Mouse (Mus musculus) neural tube, embryonic 12.5 days (tissue): ENCODE results near the gene Sparcl1. TPM values are rescaled to one million over a fixed set of nuclear protein-coding genes. Genes with fewer than 3 reads are reported as not detected.

Experiments used
- ATAC-seq: fragments of 200-750 bp; cut with Nextera tagmentation; 2 replicates; pipeline ENCODE4 v1.8.0; 2017; ENCODE audit warnings: low read depth, mild to moderate bottlenecking, moderate TSS enrichment, moderate library complexity; ENCODE audit not compliant: low FRiP score
- H3K27ac ChIP-seq: fragments of 300-500 bp; sonication (generic); 2 replicates; pipeline ENCODE4 v1.5.1; 2016
- H3K27me3 ChIP-seq: fragments of 300-500 bp; sonication (generic); replicated peaks from 2 replicates; pipeline ENCODE4 v1.6.1; 2016; ENCODE audit warnings: mild to moderate bottlenecking
- H3K36me3 ChIP-seq: fragments of 300-500 bp; sonication (generic); 2 replicates; pipeline ENCODE4 v1.6.1; 2016; ENCODE audit warnings: mild to moderate bottlenecking
- H3K4me1 ChIP-seq: fragments of 300-500 bp; sonication (generic); 2 replicates; pipeline ENCODE4 v1.6.1; 2016
- H3K4me2 ChIP-seq: fragments of 300-500 bp; sonication (generic); replicated peaks from 2 replicates; pipeline ENCODE4 v1.6.1; 2016; ENCODE audit warnings: mild to moderate bottlenecking
- H3K4me3 ChIP-seq: fragments of 300-500 bp; sonication (generic); 2 replicates; pipeline ENCODE4 v1.5.1; 2016
- H3K9ac ChIP-seq: fragments of 300-500 bp; sonication (generic); 2 replicates; pipeline ENCODE4 v1.6.1; 2016; ENCODE audit warnings: mild to moderate bottlenecking
- H3K9me3 ChIP-seq: fragments of 300-500 bp; sonication (generic); 2 replicates; pipeline ENCODE4 v1.6.1; 2016; ENCODE audit warnings: mild to moderate bottlenecking
- WGBS: fragments of 180-500 bp; shearing (Covaris S2); methylation state at CpG from one replicate; pipeline ENCODE4 v1.1.7; 2016; 5-methylcytosine and 5-hydroxymethylcytosine counted together
- polyA plus RNA-seq: library from polyadenylated mRNA; unstranded; fragments of >200 nt; fragmentation: Nextera tagmentation; extraction: Ambion mirVana; gene quantifications from 2 replicates; pipeline ENCODE4 v1.2.1, GENCODE M21; 2016

The Sparcl1 gene
- polyA plus RNA-seq, 1 experiment from 2014 or later = 95.9 TPM

DNA sequence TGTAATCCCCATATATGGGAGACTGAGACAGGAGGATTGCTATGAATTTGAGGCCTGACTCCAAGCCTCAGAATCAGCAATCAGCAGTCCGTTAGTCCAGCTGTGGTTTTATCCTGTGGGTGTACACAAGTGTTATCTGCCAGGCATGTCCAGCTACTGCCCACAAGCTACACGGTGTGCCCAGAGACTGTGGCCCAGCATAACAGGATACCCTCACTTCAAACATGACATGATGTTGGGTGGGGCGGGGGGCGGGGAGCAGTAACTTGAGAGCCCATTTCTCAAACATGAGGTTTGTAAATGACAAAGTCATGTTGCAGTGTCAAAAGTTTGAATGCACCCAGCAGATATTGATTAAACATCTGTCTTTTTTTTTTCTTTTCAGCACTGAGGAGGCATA, 57.7 kb downstream of the Sparcl1 start:
- no peak overlapping the region for H3K27ac ChIP-seq
- H3K4me3 ChIP-seq = no peak overlapping the region
- no peaks in the 10 kb centered on the region for H3K27me3 ChIP-seq
- H3K4me1 ChIP-seq = no peaks in the 10 kb centered on the region; the same call in 1 of the 2 replicates
- H3K9me3 ChIP-seq = no peaks in the 10 kb centered on the region
- WGBS = 94% methylated on average over 4 of the region's 4 CpGs
- peaks cover 30% of the 10 kb centered on the region for H3K36me3 ChIP-seq
- no peak for ATAC-seq
- H3K4me2 ChIP-seq = no peak overlapping the region
- no peak overlapping the region for H3K9ac ChIP-seq

DNA sequence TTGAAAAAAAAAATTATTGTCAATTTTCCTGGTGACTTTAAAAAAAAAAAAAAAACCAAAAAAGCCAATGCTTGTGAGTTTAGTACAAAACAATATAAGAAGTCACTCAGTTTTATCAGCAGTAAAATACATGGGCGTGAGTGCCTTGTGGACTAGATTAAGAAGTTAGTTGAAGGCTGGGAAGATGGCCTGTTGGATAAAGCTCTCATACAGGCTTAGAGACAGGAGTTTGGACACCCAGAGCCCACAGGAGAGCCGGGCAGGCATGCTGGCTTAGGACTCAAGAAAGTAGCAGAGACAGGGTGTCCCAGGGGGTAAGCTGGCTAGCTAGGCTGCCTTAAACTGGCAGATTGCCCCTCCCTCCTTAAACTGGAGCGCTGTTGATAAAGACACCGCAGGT, 58.6 kb downstream of the Sparcl1 start:
- no peak overlapping the region for H3K9ac ChIP-seq
- H3K4me2 ChIP-seq = no peak overlapping the region
- H3K27me3 ChIP-seq = no peaks in the 10 kb centered on the region
- ATAC-seq = no peak
- no peaks in the 10 kb centered on the region; the same call in 1 of the 2 replicates for H3K4me1 ChIP-seq
- H3K27ac ChIP-seq = no peak overlapping the region
- no peak overlapping the region for H3K4me3 ChIP-seq
- WGBS = 93% methylated on average over 4 of the region's 4 CpGs
- H3K9me3 ChIP-seq = no peaks in the 10 kb centered on the region
- peaks cover 30% of the 10 kb centered on the region for H3K36me3 ChIP-seq

DNA sequence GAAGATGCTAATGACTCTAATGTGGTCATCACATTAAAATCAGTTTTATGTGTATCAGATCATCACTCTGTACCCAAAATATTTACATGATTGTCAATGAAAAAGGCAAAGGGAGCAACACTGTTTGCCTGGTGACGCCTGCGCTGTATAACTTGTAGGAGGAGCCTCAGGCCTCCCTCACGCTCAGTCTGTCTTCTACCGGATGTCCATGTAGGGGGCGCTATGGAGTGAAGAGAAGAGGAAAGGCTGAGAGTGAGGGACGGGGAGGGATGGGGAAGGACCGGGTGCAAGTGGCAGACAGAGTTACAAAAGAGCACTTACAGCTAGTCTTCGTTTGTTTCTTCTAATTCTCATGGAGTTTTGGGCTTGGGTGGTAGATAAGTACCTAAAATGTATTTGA, 60.6 kb downstream of the Sparcl1 start:
- no peak for ATAC-seq
- no peak overlapping the region for H3K27ac ChIP-seq
- 71% methylated on average over 8 of the region's 8 CpGs for WGBS

DNA sequence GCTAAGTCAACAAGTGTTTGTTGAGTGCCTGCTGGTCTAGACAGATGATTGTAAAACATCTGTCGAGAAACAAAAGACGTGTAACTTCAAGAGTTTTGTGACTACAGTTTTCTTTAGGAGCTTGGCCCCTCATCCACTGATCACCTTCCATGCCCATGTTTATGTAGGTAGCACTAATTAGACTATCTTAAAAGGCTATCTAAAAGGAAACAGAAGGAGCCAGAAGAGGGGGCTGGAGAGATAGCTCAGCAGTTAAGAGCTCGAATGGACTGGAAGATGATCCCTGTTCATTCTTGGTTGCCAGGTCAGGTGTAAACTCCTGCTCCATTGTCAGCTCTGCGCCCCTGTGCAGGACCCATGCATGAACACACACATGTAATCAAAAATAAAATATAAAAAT, 65.4 kb downstream of the Sparcl1 start:
- H3K4me2 ChIP-seq = peak overlapping the region; percentile 68
- peaks cover 12% of the 10 kb centered on the region for H3K4me1 ChIP-seq
- no peaks in the 10 kb centered on the region for H3K9me3 ChIP-seq
- no peak for ATAC-seq
- no peak overlapping the region for H3K27ac ChIP-seq
- H3K4me3 ChIP-seq = no peak overlapping the region
- no peaks in the 10 kb centered on the region for H3K27me3 ChIP-seq
- peaks cover 23% of the 10 kb centered on the region for H3K36me3 ChIP-seq
- H3K9ac ChIP-seq = no peak overlapping the region
- 33% methylated on average over 4 of the region's 4 CpGs for WGBS

More for the DNA sequence above, 60.6 kb downstream of the Sparcl1 start:
- Histone ChIP-seq H3K9ac (no peak overlapping the region), H3K4me2 (no peak overlapping the region), H3K36me3 (peaks cover 30% of the 10 kb centered on the region), H3K4me1 (peaks cover 4% of the 10 kb centered on the region), H3K9me3 (no peaks in the 10 kb centered on the region), H3K4me3 (no peak overlapping the region), H3K27me3 (no peaks in the 10 kb centered on the region)

DNA sequence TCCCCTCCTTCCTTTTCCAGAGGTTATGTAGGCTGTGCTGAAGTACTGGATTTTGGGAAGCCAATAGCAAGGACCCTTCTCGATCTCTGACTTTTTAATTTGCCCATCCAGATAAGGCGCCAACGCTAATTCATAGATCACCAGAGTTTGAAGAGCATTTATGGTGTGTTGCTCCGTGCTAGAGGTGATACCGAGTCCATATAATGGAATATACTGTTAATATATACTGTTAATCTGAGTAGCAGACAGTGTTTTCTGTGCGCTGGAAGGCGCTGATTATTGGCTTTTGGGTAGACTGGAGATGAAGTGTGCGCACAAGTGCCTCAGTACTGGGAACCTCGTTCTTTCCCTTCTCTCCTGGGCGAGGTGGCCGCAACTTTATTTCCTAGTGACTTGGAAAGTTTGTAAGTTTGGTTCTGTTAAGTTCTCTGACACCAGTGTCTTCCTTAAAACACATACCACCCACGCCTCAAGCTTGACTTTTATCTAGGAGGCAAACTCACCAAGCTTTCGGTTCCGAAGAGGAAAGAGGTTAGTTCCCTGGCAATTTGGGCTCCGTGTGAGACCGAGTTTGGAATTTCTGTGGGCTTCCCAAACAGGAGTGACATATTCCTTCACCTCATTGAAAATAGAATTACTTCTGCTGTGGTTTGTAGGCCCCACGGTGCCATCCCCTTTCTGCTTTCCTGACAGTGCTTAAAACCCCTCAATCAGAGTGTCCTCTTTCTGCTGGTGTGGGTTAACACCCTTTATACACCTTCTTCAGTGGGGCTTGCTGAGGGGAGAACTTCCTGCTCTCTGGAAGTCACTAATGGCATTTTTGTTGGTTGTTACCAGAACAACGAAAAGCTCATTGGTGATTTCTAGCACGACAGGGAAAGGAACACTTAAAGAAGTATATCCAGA, 66.1 kb downstream of the Sparcl1 start:
- no peaks in the 10 kb centered on the region for H3K9me3 ChIP-seq
- peaks cover 12% of the 10 kb centered on the region for H3K4me1 ChIP-seq
- H3K27me3 ChIP-seq = no peaks in the 10 kb centered on the region
- H3K27ac ChIP-seq = 0 out of 2 replicates have a peak overlapping the region, but pooled peaks have one; percentile 37
- peaks cover 20% of the 10 kb centered on the region for H3K36me3 ChIP-seq
- 0 out of 2 replicates have a peak, but pooled peaks have one; percentile 3 for ATAC-seq
- H3K9ac ChIP-seq = peak overlapping the region; percentile 80
- WGBS = 5% methylated on average over 19 of the region's 19 CpGs
- H3K4me3 ChIP-seq = peak overlapping the region; percentile 69
- H3K4me2 ChIP-seq = peak overlapping the region; percentile 68

DNA sequence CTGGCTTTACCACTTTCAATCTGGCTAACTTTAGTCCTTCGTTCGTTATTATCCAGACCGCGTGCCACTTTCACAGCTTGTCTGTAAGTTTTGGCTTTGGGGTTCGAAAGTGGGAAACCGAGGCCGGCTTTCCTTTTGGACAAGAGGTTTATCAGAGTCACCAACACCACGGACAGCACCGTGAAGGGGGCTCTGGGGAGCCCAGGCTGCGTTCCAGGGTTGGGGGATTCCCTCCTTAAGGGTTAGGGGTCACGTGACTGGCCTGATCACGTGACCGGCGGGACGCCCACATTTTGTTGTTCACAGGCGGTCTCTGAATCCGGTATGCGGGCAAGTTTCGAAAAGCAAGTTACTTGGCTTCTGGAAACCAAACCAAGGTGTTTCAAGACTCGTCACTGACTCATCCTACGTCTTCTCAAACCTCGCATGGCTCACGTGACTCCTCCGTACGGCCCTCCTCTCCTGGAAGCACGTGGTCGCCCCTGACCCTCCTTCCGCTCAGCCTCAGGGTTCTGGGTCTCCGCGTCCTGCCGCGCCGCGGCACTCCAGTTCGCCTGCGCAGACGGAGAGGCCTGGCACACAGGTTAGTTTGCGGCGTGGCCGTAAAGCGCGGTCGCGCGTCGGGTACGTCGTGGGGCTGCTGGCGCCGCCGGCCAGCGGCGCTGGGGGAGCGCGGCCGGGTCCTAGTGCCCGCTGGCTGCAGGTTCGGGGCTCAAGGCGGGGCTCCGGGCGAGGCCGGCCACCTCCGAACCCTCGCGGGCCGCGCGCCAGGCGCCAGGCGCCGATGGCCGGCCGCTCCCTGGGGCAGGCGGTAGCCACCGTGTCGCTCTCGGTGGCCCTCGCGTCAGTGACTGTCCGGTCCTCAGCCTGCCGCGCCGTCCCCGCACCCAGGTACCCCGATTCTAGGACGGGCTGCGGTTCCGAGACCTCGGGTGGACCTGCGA, 67.0 kb downstream of the Sparcl1 start, which contains the start of gene Nudt9:
TSS of gene Nudt9 (plus strand) at position 51 of the 944 bp plus-strand sequence.
- no peaks in the 10 kb centered on the region for H3K27me3 ChIP-seq
- peaks cover 12% of the 10 kb centered on the region for H3K4me1 ChIP-seq
- H3K9ac ChIP-seq = peak within 1 kb of the TSS; percentile 80
- peak within 1 kb of the TSS; percentile 69 for H3K4me3 ChIP-seq
- H3K36me3 ChIP-seq = peaks cover 11% of the 10 kb centered on the region
- ATAC-seq = peak; percentile 99
- no peaks in the 10 kb centered on the region for H3K9me3 ChIP-seq
- WGBS = 6% methylated on average over 90 of the region's 90 CpGs
- peak within 1 kb of the TSS; percentile 37; the same call in 1 of the 2 replicates for H3K27ac ChIP-seq
- peak within 1 kb of the TSS; percentile 68 for H3K4me2 ChIP-seq

DNA sequence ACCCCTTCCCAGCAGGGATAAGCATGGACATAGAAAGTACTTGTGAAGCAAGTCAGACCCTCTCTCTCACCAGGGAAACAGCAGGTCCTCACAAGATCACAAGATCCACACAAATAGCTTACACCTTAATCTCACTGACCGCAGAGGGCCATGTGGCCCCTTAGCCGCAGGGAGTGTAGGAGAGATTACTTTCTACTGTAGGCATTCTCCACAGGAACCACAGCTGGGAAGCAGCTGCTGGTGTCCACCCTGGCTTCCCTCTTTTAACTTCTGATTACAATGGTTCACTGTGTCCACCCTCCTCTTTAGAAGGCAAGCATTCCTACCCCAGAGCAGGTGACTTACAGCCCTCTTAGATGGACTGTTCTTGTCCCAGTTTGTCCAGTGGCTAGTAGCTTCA, 69.8 kb downstream of the Sparcl1 start:
- Histone ChIP-seq H3K27me3 (no peaks in the 10 kb centered on the region), H3K36me3 (no peaks in the 10 kb centered on the region), H3K27ac (no peak overlapping the region), H3K4me2 (no peak overlapping the region), H3K4me3 (no peak overlapping the region), H3K9me3 (no peaks in the 10 kb centered on the region), H3K9ac (no peak overlapping the region), H3K4me1 (peaks cover 12% of the 10 kb centered on the region)
- ATAC-seq = no peak
- 77% methylated on average over 2 of the region's 2 CpGs for WGBS

DNA sequence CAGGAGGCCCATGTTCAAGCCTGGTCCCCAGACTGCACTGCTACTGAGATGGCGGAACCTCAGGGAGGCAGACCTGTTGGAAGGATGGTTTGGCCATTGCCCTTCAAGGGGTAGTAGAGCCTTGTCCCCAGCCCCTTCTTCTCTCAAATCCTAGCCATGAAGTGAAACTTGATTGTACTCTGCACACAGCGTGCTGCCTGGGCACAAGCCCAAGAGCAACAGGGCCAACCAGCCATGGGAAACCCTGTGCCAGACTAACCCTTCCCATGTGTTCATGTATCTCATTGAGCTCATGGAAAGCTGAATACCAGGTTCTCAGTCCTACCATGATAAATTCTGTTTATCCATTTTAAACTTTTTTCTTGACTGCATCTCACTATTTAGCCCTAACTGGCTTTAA, 70.6 kb downstream of the Sparcl1 start:
- no peak overlapping the region for H3K27ac ChIP-seq
- H3K36me3 ChIP-seq = no peaks in the 10 kb centered on the region
- no peaks in the 10 kb centered on the region for H3K9me3 ChIP-seq
- ATAC-seq = no peak
- WGBS = 92% methylated on average over 2 of the region's 2 CpGs
- H3K27me3 ChIP-seq = no peaks in the 10 kb centered on the region
- H3K9ac ChIP-seq = no peak overlapping the region
- no peak overlapping the region for H3K4me3 ChIP-seq
- no peak overlapping the region for H3K4me2 ChIP-seq
- H3K4me1 ChIP-seq = peaks cover 7% of the 10 kb centered on the region

DNA sequence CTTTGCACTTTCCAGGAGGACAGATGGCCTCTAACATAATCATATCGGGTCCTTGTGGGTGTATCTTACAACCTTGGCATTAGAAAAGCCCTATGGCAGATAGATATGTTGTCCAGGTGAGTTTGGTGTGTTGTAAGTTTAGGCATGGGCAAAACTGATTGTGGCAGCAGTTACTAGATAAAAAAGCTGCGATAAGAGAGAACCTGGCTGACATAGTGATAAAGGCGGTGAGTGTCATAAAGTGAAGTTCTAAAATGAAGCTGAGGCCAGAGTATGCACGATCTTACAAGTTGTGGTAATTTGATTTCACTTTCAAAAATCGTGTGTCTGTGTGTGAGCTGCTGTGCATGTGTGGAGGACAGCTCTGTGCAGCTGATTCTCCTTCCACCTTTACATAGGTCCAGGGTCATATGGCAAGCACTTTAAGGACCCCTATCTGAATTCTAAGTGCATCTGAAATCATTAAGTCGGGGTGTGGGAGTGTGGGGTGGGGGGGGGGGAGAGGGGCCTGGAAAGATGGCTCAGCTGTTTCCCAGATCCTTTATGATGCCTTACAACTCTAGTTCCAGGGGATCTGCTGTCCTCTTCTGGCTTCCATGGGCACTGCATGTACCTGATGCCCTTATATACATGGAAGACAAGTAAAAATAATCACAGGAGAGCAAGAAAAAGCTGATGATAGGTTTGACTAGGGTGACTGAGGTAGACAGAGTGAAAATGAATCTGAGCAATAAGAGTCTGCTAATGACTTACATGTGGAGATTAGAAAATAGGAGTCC, 74.2 kb downstream of the Sparcl1 start:
- H3K9ac ChIP-seq = no peak overlapping the region
- H3K36me3 ChIP-seq = no peaks in the 10 kb centered on the region
- H3K4me2 ChIP-seq = no peak overlapping the region
- ATAC-seq = 0 out of 2 replicates have a peak, but pooled peaks have one; percentile 41
- H3K27ac ChIP-seq = no peak overlapping the region
- H3K4me3 ChIP-seq = no peak overlapping the region
- H3K9me3 ChIP-seq = no peaks in the 10 kb centered on the region
- H3K4me1 ChIP-seq = no peaks in the 10 kb centered on the region
- H3K27me3 ChIP-seq = no peaks in the 10 kb centered on the region
- WGBS = 76% methylated on average over 6 of the region's 6 CpGs

DNA sequence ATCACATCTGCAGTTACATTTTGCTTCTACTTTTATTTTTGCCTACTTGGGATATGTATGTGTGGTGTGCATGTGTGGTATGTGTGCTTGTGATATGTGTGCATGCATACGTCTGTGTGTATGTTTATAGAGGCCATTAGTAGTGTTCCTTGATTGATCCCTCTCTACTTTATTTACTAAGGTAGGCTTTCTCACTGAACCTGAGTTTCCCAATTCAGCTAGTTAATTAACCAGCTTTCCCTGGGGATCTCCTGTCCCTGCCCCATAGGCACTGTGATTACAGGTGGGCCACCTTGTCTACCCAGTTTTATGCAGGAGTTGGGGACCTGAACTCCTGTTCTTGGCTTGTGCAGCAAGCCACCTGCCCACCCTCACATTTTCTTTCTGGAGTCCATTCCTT, 76.8 kb downstream of the Sparcl1 start:
- no peak overlapping the region for H3K4me3 ChIP-seq

DNA sequence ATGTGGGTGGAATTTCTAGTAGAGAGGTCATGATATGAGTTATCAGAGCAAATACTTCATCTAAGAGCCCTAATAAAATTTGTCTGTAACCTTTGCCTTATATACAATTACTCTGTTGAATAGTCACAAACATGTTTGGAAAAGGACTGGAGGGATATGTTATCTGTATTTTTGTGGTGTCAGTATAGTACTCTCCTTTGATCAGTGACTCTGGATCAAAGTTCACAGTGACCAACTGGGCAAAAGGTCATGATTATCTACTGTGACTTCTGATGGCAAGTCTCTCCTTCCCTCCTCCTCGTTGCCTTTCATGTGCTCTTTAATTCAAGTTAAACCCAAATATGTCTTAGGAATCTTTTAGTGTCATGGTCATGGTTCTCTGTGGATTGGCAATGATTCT, 77.7 kb downstream of the Sparcl1 start:
- Histone ChIP-seq H3K9me3 (no peaks in the 10 kb centered on the region), H3K4me2 (no peak overlapping the region), H3K27ac (no peak overlapping the region), H3K27me3 (no peaks in the 10 kb centered on the region), H3K4me3 (no peak overlapping the region), H3K9ac (no peak overlapping the region), H3K36me3 (no peaks in the 10 kb centered on the region), H3K4me1 (no peaks in the 10 kb centered on the region)
- WGBS = 64% methylated on average over 1 of the region's 1 CpGs
- no peak for ATAC-seq

More for the DNA sequence above, 76.8 kb downstream of the Sparcl1 start:
- no peak overlapping the region for H3K4me2 ChIP-seq
- H3K4me1 ChIP-seq = no peaks in the 10 kb centered on the region
- H3K36me3 ChIP-seq = no peaks in the 10 kb centered on the region
- H3K27ac ChIP-seq = no peak overlapping the region
- no peak overlapping the region for H3K9ac ChIP-seq
- 96% methylated on average over 1 of the region's 1 CpGs for WGBS
- H3K9me3 ChIP-seq = no peaks in the 10 kb centered on the region
- no peaks in the 10 kb centered on the region for H3K27me3 ChIP-seq
- ATAC-seq = no peak
